Mouse (Mus musculus) gastrocnemius, postnatal 36 days (tissue): ENCODE measurements around the gene Tfap2c. TPM values are rescaled to one million over a fixed set of nuclear protein-coding genes. Genes with fewer than 3 reads are reported as not detected.

ENCODE experiments used
- DNase-seq, 2 experiments: peaks; one replicate each; pipeline ENCODE4 v3.0.0; 2022
- intact Hi-C: fragments of 180-260 bp; cut with DNase I; formaldehyde crosslinking; loops from one replicate; pipeline ENCODE4 v1.15.1; 2025
- total RNA-seq, 2 experiments: library from RNA; stranded (reverse); gene quantifications; 2 replicates each; pipeline ENCODE4 v1.2.3; 2021

Tfap2c gene
- total RNA-seq, 2 experiments from 2014 or later: not detected

DNA sequence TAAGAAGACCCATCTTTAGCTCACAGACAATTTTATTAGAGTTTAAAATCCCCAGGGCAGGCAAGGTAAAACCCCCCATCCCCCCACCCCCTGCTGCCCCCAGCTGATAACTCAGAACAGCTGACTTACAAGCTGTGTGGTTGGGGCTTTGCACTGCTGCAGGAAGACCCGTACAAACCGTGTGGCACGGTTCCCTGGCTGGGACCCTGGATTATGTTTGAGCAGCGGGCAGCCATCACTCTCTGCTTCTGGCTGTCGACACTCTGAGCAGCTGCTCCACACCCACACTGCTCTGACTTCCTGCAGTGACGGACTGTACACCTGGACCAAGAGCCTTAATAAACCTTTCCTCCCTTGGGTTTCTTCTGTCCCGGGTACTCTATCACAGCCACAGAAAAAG is 56.2 kb downstream of the Tfap2c start:
- no peak for DNase-seq
- intact Hi-C loops: no loop called here

GRCm38 (mm10) chr2:172607710-172608109 is 58.3 kb downstream of the Tfap2c start:
- intact Hi-C loops: no loop called here
- DNase-seq: no peak

Other genes with a start within 250 kb of the Tfap2c start
- gene Fam210b, start 204.0 kb upstream of the Tfap2c start, total RNA-seq: 1 to 10 TPM; 3.9 to 4.6 TPM
- 1 to 10 TPM; 4.1 to 6.6 TPM for gene Aurka, start 179.1 kb upstream of the Tfap2c start, total RNA-seq
- gene Cstf1, start 178.9 kb upstream of the Tfap2c start, total RNA-seq: 10 to 100 TPM; 16.6 to 19.3 TPM
- gene Cass4, start 155.8 kb upstream of the Tfap2c start, total RNA-seq: under 1 TPM; 0.25 to 0.33 TPM
- 10 to 100 TPM; 27.0 to 27.6 TPM for gene Rtf2, start 109.0 kb upstream of the Tfap2c start, total RNA-seq
- gene Gcnt7, start 91.0 kb upstream of the Tfap2c start, total RNA-seq: not detected
- under 1 TPM in 1 of 2 experiments, not detected in 1; 0.52 TPM for gene Fam209, start 77.1 kb upstream of the Tfap2c start, total RNA-seq